Mouse (Mus musculus) neutrophil, adult 59 days (primary cell): ENCODE data around the gene Pxdn. TPM values are rescaled to one million over a fixed set of nuclear protein-coding genes. Genes with fewer than 3 reads are reported as not detected.

Experiments
- total RNA-seq, 2 experiments: library from RNA; stranded (reverse); gene quantifications; 1 replicate in 1 of 2; 2 replicates in 1 of 2; pipeline ENCODE4 v1.2.4; 2023

Gene Pxdn
- total RNA-seq = under 1 TPM; 0.15 to 0.49 TPM

GRCm38 (mm10) chr12:29937308-29937707 is at the start of gene Pxdn:
Gene Pxdn (plus strand): TSS chr12:29937608.

Other genes starting within 250 kb of the Pxdn start
- gene Tpo, start 195.0 kb downstream of the Pxdn start, total RNA-seq = not detected